Mouse (Mus musculus) kidney, postnatal 36 days (tissue): Measurements from ENCODE around the gene Vax2.

Source experiments
- DNase-seq, 2 experiments: peaks; one replicate each; pipeline ENCODE4 v3.0.0; 2021 to 2022; ENCODE audit warnings: mixed read lengths in 2 of 2

Vax2 gene

GRCm38 (mm10) chr6:83762880-83763431 is 51.9 kb downstream of the Vax2 start:
- peak; percentile 46 to 63 for DNase-seq

DNA sequence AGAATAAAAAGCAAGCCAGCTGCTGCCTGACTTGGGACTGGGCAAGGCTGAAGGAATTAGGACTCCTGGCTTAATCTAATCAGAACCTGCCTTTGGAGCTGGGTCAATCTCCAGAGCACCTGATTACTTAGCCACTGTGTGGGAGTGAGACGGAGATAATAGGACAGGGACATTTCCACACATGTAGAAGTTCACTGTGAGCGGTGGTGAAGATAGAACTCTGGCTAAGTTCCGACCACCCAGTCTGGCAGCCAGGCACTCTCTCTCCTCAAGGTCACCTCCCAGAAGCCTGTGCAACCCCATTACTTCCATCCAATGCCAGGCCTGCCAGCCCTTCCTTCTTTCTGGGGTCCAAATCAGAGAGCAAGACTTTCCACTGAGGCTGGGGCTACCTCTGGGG is 55.9 kb downstream of the Vax2 start:
- no peak for DNase-seq

- no peak for DNase-seq
Measured at GRCm38 (mm10) chr6:83768485-83768884, 57.4 kb downstream of the Vax2 start.

GRCm38 (mm10) chr6:83774126-83774525 is 63.1 kb downstream of the Vax2 start:
- no peak for DNase-seq

DNA sequence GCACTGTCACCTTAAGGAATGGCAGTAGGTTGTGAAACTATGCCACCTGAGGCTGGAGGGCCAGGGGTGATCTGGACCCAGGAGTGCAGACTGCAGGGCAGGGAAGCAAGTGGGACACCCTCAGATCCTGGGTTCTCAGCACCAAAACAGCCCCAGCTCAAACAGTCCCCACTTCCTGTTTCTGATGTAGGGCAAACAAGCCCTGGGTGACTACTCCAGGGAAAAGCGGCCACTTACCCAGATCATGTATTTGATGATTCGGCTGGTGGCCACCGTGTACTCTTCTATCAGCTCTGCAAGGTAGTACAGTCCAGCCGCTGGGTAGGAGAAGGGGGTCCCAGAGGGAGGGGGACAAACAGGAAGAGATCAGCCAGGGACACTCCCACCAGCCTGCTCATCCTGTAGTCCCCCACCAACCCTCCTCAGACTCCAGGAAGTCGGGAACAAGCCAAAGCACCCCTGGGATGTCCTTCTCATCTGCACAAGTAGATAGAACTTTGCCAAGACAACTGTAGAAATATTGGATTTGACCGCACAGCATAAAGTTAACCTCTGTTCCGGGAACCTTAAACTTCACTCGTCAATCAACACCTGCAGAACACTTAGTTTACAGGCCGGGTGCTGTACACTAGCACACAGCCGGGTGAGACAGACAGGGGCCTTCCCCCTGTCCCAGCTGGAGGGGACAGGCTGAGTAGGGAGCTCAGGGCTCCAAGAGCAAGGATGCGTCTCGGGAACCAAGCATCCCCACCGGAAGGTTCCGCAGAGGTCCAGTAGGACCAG is 63.9 kb downstream of the Vax2 start:
- DNase-seq, result peak in 1 of 2 experiments; percentile 19

GRCm38 (mm10) chr6:83775638-83776293 is 64.7 kb downstream of the Vax2 start, which contains the start of gene Tex261:
Tex261 (minus strand) TSS chr6:83775813.
- DNase-seq, result peak; percentile 90 to 94

GRCm38 (mm10) chr6:83778306-83778705 is 67.2 kb downstream of the Vax2 start:
- DNase-seq, result no peak

- peak; percentile 49 to 75 for DNase-seq
Measured at GRCm38 (mm10) chr6:83779026-83779425, 68.0 kb downstream of the Vax2 start.

DNA sequence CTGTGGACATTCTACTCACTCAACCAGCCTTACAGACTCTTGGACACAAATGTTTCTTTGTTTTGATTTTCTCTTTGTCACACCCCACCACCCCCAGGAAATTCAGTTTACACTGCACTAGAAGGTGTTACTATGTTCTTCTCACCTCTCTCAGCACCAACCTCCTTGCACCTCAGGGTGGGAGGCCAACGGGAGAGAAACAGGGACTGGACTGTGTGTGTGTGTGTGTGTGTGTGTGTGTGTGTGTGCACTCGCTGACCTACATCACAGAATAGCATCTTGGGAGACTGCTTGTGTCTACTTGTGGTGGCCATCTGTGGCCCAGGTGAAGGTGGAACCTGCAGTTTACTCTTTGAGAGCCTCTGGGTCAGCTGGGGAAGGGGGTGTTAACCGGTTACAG is 75.4 kb downstream of the Vax2 start:
- no peak for DNase-seq
